Mouse (Mus musculus): ENCODE measurements around the gene Zfp69.

DNA sequence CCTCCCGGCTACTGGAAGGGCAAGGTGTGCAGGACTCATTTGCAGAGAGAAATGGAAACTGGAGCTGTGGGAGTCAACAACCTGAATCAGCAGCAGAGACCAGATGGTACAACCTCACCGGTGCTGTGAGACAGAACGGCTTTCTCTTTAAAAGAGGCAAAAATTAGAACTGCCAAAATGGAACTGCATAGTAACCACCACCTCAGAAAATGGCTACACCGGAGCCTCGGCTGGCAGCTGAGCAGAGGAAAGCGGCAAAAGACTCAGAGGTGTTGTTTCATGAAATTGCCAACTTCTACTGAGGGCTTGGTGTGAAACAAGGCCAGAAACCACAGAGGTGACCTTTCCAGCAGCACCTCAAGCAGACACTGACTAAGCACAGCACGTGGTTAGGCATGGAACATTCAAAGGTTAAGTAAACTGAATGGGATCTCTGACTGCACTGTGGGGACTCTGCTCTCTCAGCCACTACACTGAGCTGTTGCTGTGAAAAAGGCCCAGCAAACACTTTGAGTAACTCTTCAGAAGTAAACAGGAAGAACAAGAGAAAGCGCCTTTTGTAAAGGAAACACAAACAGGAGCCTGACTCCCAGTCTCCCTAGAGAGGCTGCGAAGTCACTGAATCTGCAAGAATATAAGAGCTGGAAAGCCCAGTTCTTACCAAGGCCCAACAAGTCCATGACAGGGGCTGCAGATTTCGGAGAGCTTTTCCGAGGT, 23.4 kb upstream of the Zfp69 start:
- TF ChIP-seq POLR2A (IDR thresholded peaks at IDR 0.05; ENCODE audit: borderline replicate concordance, insufficient read depth, low read length) (no peak), CTCF (IDR thresholded peaks at IDR 0.05; ENCODE audit: borderline replicate concordance, insufficient read depth, low read depth, low read length) (no peak)

Data from cerebellum, adult 2 months (tissue).